Mouse (Mus musculus): Measurements from ENCODE around the gene Ccdc69. TPM values are rescaled to one million over a fixed set of nuclear protein-coding genes. Genes with fewer than 3 reads are reported as not detected.

Gene Ccdc69
- polyA plus RNA-seq, 1 experiment = 0.11 TPM

DNA sequence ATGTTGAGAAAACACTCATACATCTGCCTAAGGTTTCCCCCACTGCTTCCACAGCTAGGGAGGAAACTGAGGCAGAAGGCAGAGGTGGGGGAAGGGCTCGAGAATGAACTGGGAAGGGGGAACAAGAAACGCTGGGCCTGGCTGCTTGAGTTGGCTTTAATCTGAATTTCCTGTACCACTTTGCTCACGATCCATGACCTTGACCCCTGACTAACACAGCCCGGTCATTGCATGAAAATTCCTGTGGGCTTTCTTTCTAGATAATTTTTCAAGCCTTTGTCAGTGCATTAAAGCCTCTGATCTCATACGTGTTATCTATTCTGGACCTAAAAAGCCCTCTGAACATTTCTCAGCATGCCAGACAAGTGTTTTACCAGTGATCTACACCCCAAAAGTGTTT is 15.1 kb downstream of the Ccdc69 start:
- no peak overlapping the region for H3ac ChIP-seq (ENCODE audit: control insufficient read depth, insufficient read length)
- no peaks in the 10 kb centered on the region for H3K36me3 ChIP-seq (ENCODE audit: control insufficient read depth, insufficient read depth)
- H3K79me2 ChIP-seq (ENCODE audit: control insufficient read depth, insufficient read depth) = no peaks in the 10 kb centered on the region
- H3K4me2 ChIP-seq (ENCODE audit: low read depth) = no peak overlapping the region
- H3K4me3 ChIP-seq = no peak overlapping the region
- TF ChIP-seq MYOD1 (IDR thresholded peaks at IDR 0.05; ENCODE audit: control insufficient read depth in 1 of 3, insufficient read length in 2 of 3, low read depth in 2 of 3) = no peak
- TF ChIP-seq POLR2AphosphoS2 (IDR thresholded peaks at IDR 0.05; ENCODE audit: insufficient read length, low read depth) = no peak
- no peaks in the 10 kb centered on the region for H3K27me3 ChIP-seq (ENCODE audit: control insufficient read depth, insufficient read depth, insufficient read length)

DNA sequence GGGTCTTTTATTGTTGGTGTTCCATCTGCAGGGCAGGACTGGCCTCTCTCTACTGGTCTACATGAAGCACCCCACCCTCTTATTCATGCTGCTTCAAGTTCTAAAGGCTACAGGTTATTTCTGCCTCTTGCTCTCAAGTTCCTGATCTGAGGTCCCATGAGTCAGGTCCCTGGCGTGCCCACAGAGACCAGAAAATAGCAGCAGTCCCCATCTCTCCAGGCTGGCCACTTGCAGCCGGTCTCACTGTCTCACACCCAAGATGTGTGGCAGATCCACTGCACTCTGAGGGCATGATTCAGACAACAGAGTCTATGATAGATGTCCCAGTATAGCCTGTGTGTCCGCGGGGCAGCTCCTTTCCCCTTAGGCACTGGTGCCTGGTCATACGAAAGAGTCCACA is 17.1 kb downstream of the Ccdc69 start:
- Histone ChIP-seq H3K36me3 (ENCODE audit: control insufficient read depth, insufficient read depth) (no peaks in the 10 kb centered on the region), H3K4me3 (no peak overlapping the region), H3K79me2 (ENCODE audit: control insufficient read depth, insufficient read depth) (no peaks in the 10 kb centered on the region), H3K27me3 (ENCODE audit: control insufficient read depth, insufficient read depth, insufficient read length) (no peaks in the 10 kb centered on the region), H3ac (ENCODE audit: control insufficient read depth, insufficient read length) (no peak overlapping the region), H3K4me2 (ENCODE audit: low read depth) (no peak overlapping the region)
- TF ChIP-seq CEBPB (IDR thresholded peaks at IDR 0.05; ENCODE audit: insufficient read depth, poor library complexity, severe bottlenecking) (no peak), TCF12 (IDR thresholded peaks at IDR 0.05; ENCODE audit: insufficient read depth, poor library complexity, severe bottlenecking) (no peak), REST (IDR thresholded peaks at IDR 0.05; ENCODE audit: insufficient read depth, insufficient read length) (no peak), E2F4 (IDR thresholded peaks at IDR 0.05; ENCODE audit: insufficient read depth) (no peak), TCF3 (IDR thresholded peaks at IDR 0.05; ENCODE audit: insufficient read length, low read depth) (no peak), POLR2A (IDR thresholded peaks at IDR 0.05; ENCODE audit: insufficient read length, low read depth) (no peak), POLR2AphosphoS2 (IDR thresholded peaks at IDR 0.05; ENCODE audit: insufficient read length, low read depth) (no peak), MYOG (IDR thresholded peaks at IDR 0.05; ENCODE audit: control insufficient read depth in 1 of 3, insufficient read depth in 1 of 3, insufficient read length in 2 of 3, low read depth in 2 of 3) (no peak), USF1 (IDR thresholded peaks at IDR 0.05; ENCODE audit: low read depth) (no peak), MAX (IDR thresholded peaks at IDR 0.05; ENCODE audit: low read depth) (no peak), SRF (IDR thresholded peaks at IDR 0.05; ENCODE audit: control insufficient read depth, insufficient read length, low read depth) (no peak), MYOD1 (IDR thresholded peaks at IDR 0.05; ENCODE audit: control insufficient read depth in 1 of 3, insufficient read length in 2 of 3, low read depth in 2 of 3) (no peak)

DNA sequence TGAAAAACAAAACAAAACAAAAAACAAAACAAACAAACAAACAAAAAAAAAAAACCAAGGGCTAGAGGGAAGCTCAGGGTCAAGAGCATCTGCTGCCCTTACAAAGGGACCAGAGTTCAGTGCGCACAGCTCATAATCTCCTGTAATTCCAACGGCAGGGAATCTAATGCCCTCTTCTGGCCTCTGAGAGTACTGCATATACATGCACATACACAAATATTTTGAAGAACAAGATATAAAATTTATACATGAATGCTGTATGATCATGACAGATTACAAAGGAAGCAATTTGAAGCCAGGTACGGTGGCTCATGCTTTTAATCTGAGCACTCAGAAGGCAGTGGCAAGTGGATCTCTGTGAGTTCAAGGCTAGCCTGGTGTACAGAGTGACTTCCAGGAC is 20.4 kb downstream of the Ccdc69 start:
- H3K36me3 ChIP-seq (ENCODE audit: control insufficient read depth, insufficient read depth) = no peaks in the 10 kb centered on the region

DNA sequence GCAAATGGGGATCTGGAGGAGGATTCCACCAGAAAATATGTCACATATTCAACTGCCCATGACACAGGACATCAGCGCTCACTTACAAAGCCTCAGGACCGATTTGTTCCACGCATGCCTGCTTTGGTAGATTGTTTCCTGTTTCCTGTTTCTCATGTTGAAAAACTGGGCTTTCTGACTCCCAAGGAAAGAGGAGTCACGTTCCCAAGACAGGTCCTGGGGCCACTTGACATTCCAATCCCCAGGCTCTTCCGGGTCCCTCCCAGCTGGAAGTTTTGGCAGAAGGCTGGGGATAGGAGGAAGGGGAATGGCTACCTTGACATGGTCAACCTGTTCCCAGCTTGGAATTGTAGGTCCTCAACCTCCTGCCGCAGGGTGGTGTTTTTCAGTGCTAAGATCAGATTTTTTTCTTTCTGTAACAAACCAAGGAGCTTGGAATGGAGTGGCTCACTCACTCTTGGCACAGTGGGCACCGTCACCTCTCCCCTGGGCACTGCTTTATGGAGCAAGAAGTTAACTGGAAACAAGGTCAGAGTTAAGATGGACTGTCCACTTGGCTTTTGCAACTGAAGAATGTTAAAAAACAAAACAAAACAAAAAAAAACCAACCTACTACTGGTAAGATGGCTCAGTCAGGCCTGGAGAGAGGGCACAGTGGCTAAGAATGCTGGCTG is 27.0 kb downstream of the Ccdc69 start:
- no peak for TF ChIP-seq REST (IDR thresholded peaks at IDR 0.05; ENCODE audit: insufficient read depth, insufficient read length)
- TF ChIP-seq USF1 (IDR thresholded peaks at IDR 0.05; ENCODE audit: low read depth) = no peak
- TF ChIP-seq MYOG (IDR thresholded peaks at IDR 0.05; ENCODE audit: control insufficient read depth in 1 of 3, insufficient read depth in 1 of 3, insufficient read length in 2 of 3, low read depth in 2 of 3) = no peak
- Histone ChIP-seq H3K4me2 (ENCODE audit: low read depth) (no peak overlapping the region), H3K4me3 (no peak overlapping the region), H3ac (ENCODE audit: control insufficient read depth, insufficient read length) (no peak overlapping the region), H3K79me2 (ENCODE audit: control insufficient read depth, insufficient read depth) (no peaks in the 10 kb centered on the region), H3K27me3 (ENCODE audit: control insufficient read depth, insufficient read depth, insufficient read length) (no peaks in the 10 kb centered on the region), H3K36me3 (ENCODE audit: control insufficient read depth, insufficient read depth) (no peaks in the 10 kb centered on the region)

More for the DNA sequence above, 20.4 kb downstream of the Ccdc69 start:
- no peak overlapping the region for H3K4me3 ChIP-seq
- TF ChIP-seq MAX (IDR thresholded peaks at IDR 0.05; ENCODE audit: low read depth) (no peak), TCF3 (IDR thresholded peaks at IDR 0.05; ENCODE audit: insufficient read length, low read depth) (no peak), MYOD1 (IDR thresholded peaks at IDR 0.05; ENCODE audit: control insufficient read depth in 1 of 3, insufficient read length in 2 of 3, low read depth in 2 of 3) (no peak), SRF (IDR thresholded peaks at IDR 0.05; ENCODE audit: control insufficient read depth, insufficient read length, low read depth) (no peak), USF1 (IDR thresholded peaks at IDR 0.05; ENCODE audit: low read depth) (no peak), TCF12 (IDR thresholded peaks at IDR 0.05; ENCODE audit: insufficient read depth, poor library complexity, severe bottlenecking) (no peak), POLR2A (IDR thresholded peaks at IDR 0.05; ENCODE audit: insufficient read length, low read depth) (no peak), CEBPB (IDR thresholded peaks at IDR 0.05; ENCODE audit: insufficient read depth, poor library complexity, severe bottlenecking) (no peak), MYOG (IDR thresholded peaks at IDR 0.05; ENCODE audit: control insufficient read depth in 1 of 3, insufficient read depth in 1 of 3, insufficient read length in 2 of 3, low read depth in 2 of 3) (no peak), REST (IDR thresholded peaks at IDR 0.05; ENCODE audit: insufficient read depth, insufficient read length) (no peak)
- H3K79me2 ChIP-seq (ENCODE audit: control insufficient read depth, insufficient read depth) = no peaks in the 10 kb centered on the region
- H3K27me3 ChIP-seq (ENCODE audit: control insufficient read depth, insufficient read depth, insufficient read length) = no peaks in the 10 kb centered on the region
- H3K4me2 ChIP-seq (ENCODE audit: low read depth) = no peak overlapping the region
- H3ac ChIP-seq (ENCODE audit: control insufficient read depth, insufficient read length) = no peak overlapping the region

DNA sequence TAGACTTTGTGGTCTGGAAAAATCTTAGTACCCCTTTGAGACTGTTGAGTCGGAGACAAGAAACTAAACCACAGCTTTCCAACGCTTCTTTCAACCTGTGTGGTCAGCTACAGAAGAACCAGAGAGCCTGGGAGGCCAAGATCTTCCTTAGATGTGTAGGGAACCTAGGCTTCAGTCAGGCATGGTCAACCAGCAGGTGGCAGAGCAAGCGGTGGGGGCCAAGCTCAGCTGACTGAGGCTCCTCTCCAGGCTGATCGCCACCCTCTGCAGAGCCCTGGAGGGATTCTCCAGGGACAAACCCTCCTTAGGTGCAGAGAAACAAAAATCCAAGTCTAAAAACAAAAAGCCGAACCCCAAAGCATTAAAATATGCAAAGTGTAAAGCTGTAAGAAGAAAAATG is 31.3 kb downstream of the Ccdc69 start:
- no peak overlapping the region for H3K4me3 ChIP-seq
- H3K27me3 ChIP-seq (ENCODE audit: control insufficient read depth, insufficient read depth, insufficient read length) = no peaks in the 10 kb centered on the region
- TF ChIP-seq MYOD1 (IDR thresholded peaks at IDR 0.05; ENCODE audit: control insufficient read depth in 1 of 3, insufficient read length in 2 of 3, low read depth in 2 of 3) (peak in 1 of 3 experiments; percentile 10), MYOG (IDR thresholded peaks at IDR 0.05; ENCODE audit: control insufficient read depth in 1 of 3, insufficient read depth in 1 of 3, insufficient read length in 2 of 3, low read depth in 2 of 3) (no peak), USF1 (IDR thresholded peaks at IDR 0.05; ENCODE audit: low read depth) (no peak)
- H3ac ChIP-seq (ENCODE audit: control insufficient read depth, insufficient read length) = no peak overlapping the region
- H3K79me2 ChIP-seq (ENCODE audit: control insufficient read depth, insufficient read depth) = no peaks in the 10 kb centered on the region
- H3K4me2 ChIP-seq (ENCODE audit: low read depth) = no peak overlapping the region
- H3K36me3 ChIP-seq (ENCODE audit: control insufficient read depth, insufficient read depth) = no peaks in the 10 kb centered on the region
